Mouse (Mus musculus) limb, embryonic 15.5 days (tissue): ENCODE measurements around the gene Cstb. TPM values are rescaled to one million over a fixed set of nuclear protein-coding genes. Genes with fewer than 3 reads are reported as not detected.

Experiments
- ATAC-seq: fragments of 200-750 bp; cut with Nextera tagmentation; 2 replicates; pipeline ENCODE4 v1.8.0; 2017; ENCODE audit warnings: low read depth, moderate TSS enrichment; ENCODE audit not compliant: insufficient number of reproducible peaks, low FRiP score, low TSS enrichment
- H3K27ac ChIP-seq: fragments of 300-500 bp; sonication (generic); 2 replicates; pipeline ENCODE4 v1.5.1; 2015; ENCODE audit warnings: moderate library complexity, mild to moderate bottlenecking, inconsistent platforms
- H3K27me3 ChIP-seq: fragments of 300-500 bp; sonication (generic); 2 replicates; pipeline ENCODE4 v1.6.1; 2015; ENCODE audit warnings: inconsistent platforms
- H3K36me3 ChIP-seq: fragments of 300-500 bp; sonication (generic); 2 replicates; pipeline ENCODE4 v1.6.1; 2015; ENCODE audit warnings: inconsistent platforms
- H3K4me1 ChIP-seq: fragments of 300-500 bp; sonication (generic); 2 replicates; pipeline ENCODE4 v1.6.1; 2015; ENCODE audit warnings: inconsistent platforms
- H3K4me2 ChIP-seq: fragments of 300-500 bp; sonication (generic); 2 replicates; pipeline ENCODE4 v1.6.1; 2015; ENCODE audit warnings: mild to moderate bottlenecking, inconsistent platforms
- H3K4me3 ChIP-seq: fragments of 300-500 bp; sonication (generic); 2 replicates; pipeline ENCODE4 v1.5.1; 2015; ENCODE audit warnings: mild to moderate bottlenecking, inconsistent platforms
- H3K9ac ChIP-seq: fragments of 300-500 bp; sonication (generic); 2 replicates; pipeline ENCODE4 v1.6.1; 2015; ENCODE audit warnings: inconsistent platforms
- H3K9me3 ChIP-seq: fragments of 300-500 bp; sonication (generic); 2 replicates; pipeline ENCODE4 v1.6.1; 2016; ENCODE audit warnings: inconsistent platforms
- WGBS: fragments of 180-500 bp; shearing (Covaris S2); methylation state at CpG from one replicate; pipeline ENCODE4 v1.1.7; 2015; 5-methylcytosine and 5-hydroxymethylcytosine counted together
- polyA plus RNA-seq: library from polyadenylated mRNA; unstranded; fragments of >200 nt; fragmentation: Nextera tagmentation; extraction: Ambion mirVana; gene quantifications from 2 replicates; pipeline ENCODE4 v1.2.1, GENCODE M21; 2015

Cstb gene
- 313 and 319 TPM in 2 replicates for polyA plus RNA-seq

- ATAC-seq = peak; percentile 86
- under 1% methylated on average over 40 of the region's 40 CpGs for WGBS
- H3K27ac ChIP-seq = peak within 1 kb of the TSS; percentile 71
- H3K9ac ChIP-seq = peak within 1 kb of the TSS; percentile 92
- H3K27me3 ChIP-seq = no peaks in the 10 kb centered on the region
- H3K4me2 ChIP-seq = peak within 1 kb of the TSS; percentile 79
- peaks cover 14% of the 10 kb centered on the region for H3K4me1 ChIP-seq
- peaks cover 24% of the 10 kb centered on the region for H3K36me3 ChIP-seq
- no peaks in the 10 kb centered on the region for H3K9me3 ChIP-seq
- H3K4me3 ChIP-seq = peak within 1 kb of the TSS; percentile 84
These were observed at the start of gene Cstb for GRCm38 (mm10) chr10:78425181-78426041. TSS of gene Cstb (plus strand) at chr10:78425669.

- Histone ChIP-seq H3K4me2 (no peak overlapping the region), H3K9ac (no peak overlapping the region), H3K36me3 (no peaks in the 10 kb centered on the region), H3K27me3 (no peaks in the 10 kb centered on the region), H3K9me3 (no peaks in the 10 kb centered on the region), H3K27ac (no peak overlapping the region), H3K4me3 (no peak overlapping the region), H3K4me1 (no peaks in the 10 kb centered on the region)
- 97% methylated on average over 7 of the region's 7 CpGs for WGBS
- no peak for ATAC-seq
These were observed 47.0 kb upstream of the Cstb start for GRCm38 (mm10) chr10:78378516-78378915.

- WGBS = 73% methylated on average over 3 of the region's 3 CpGs
- ATAC-seq = no peak
These were observed 41.9 kb upstream of the Cstb start for GRCm38 (mm10) chr10:78383567-78383966.

GRCm38 (mm10) chr10:78385520-78385919 lies 39.9 kb upstream of the Cstb start:
- 62% methylated on average over 5 of the region's 5 CpGs for WGBS
- no peak for ATAC-seq
- H3K4me1 ChIP-seq = 0 out of 2 replicates have a peak, but pooled peaks cover under 1% of the 10 kb centered on the region
- no peak overlapping the region for H3K4me3 ChIP-seq
- no peak overlapping the region for H3K4me2 ChIP-seq
- no peak overlapping the region for H3K9ac ChIP-seq
- no peaks in the 10 kb centered on the region for H3K9me3 ChIP-seq
- H3K27ac ChIP-seq = no peak overlapping the region
- peaks cover 2% of the 10 kb centered on the region; the same call in 1 of the 2 replicates for H3K27me3 ChIP-seq
- no peaks in the 10 kb centered on the region for H3K36me3 ChIP-seq

More at GRCm38 (mm10) chr10:78383567-78383966, 41.9 kb upstream of the Cstb start:
- Histone ChIP-seq H3K36me3 (no peaks in the 10 kb centered on the region), H3K27ac (no peak overlapping the region), H3K4me3 (no peak overlapping the region), H3K4me2 (no peak overlapping the region), H3K9ac (no peak overlapping the region), H3K4me1 (no peaks in the 10 kb centered on the region), H3K27me3 (no peaks in the 10 kb centered on the region), H3K9me3 (no peaks in the 10 kb centered on the region)

GRCm38 (mm10) chr10:78388216-78388980 lies 37.1 kb upstream of the Cstb start:
- H3K4me1 ChIP-seq = 0 out of 2 replicates have a peak, but pooled peaks cover 4% of the 10 kb centered on the region
- H3K36me3 ChIP-seq = no peaks in the 10 kb centered on the region
- H3K27me3 ChIP-seq = peaks cover 21% of the 10 kb centered on the region
- no peaks in the 10 kb centered on the region for H3K9me3 ChIP-seq
- H3K9ac ChIP-seq = no peak overlapping the region
- 47% methylated on average over 20 of the region's 20 CpGs for WGBS
- no peak overlapping the region for H3K4me2 ChIP-seq
- no peak for ATAC-seq
- H3K27ac ChIP-seq = no peak overlapping the region
- no peak overlapping the region for H3K4me3 ChIP-seq

GRCm38 (mm10) chr10:78390982-78391470 lies 34.4 kb upstream of the Cstb start:
- H3K27me3 ChIP-seq = peaks cover 21% of the 10 kb centered on the region
- no peak overlapping the region for H3K9ac ChIP-seq
- WGBS = 22% methylated on average over 4 of the region's 4 CpGs
- no peak overlapping the region for H3K27ac ChIP-seq
- no peaks in the 10 kb centered on the region for H3K36me3 ChIP-seq
- H3K9me3 ChIP-seq = no peaks in the 10 kb centered on the region
- H3K4me2 ChIP-seq = no peak overlapping the region
- no peak for ATAC-seq
- H3K4me1 ChIP-seq = peaks cover 4% of the 10 kb centered on the region; the same call in 1 of the 2 replicates
- H3K4me3 ChIP-seq = no peak overlapping the region

GRCm38 (mm10) chr10:78392072-78392471 lies 33.4 kb upstream of the Cstb start:
- WGBS = 3% methylated on average over 18 of the region's 18 CpGs
- no peak overlapping the region for H3K4me2 ChIP-seq
- peaks cover 21% of the 10 kb centered on the region for H3K27me3 ChIP-seq
- peaks cover 10% of the 10 kb centered on the region for H3K4me1 ChIP-seq
- no peak overlapping the region for H3K27ac ChIP-seq
- H3K9ac ChIP-seq = no peak overlapping the region
- no peak for ATAC-seq
- no peaks in the 10 kb centered on the region for H3K36me3 ChIP-seq
- H3K9me3 ChIP-seq = no peaks in the 10 kb centered on the region
- no peak overlapping the region for H3K4me3 ChIP-seq

- 78% methylated on average over 3 of the region's 3 CpGs for WGBS
- no peak overlapping the region for H3K27ac ChIP-seq
- H3K9me3 ChIP-seq = no peaks in the 10 kb centered on the region
- no peak overlapping the region for H3K9ac ChIP-seq
- H3K4me3 ChIP-seq = no peak overlapping the region
- ATAC-seq = no peak
- H3K36me3 ChIP-seq = peaks cover 9% of the 10 kb centered on the region
- peaks cover 10% of the 10 kb centered on the region for H3K4me1 ChIP-seq
- no peak overlapping the region for H3K4me2 ChIP-seq
- H3K27me3 ChIP-seq = peaks cover 20% of the 10 kb centered on the region
These were observed 30.1 kb upstream of the Cstb start for GRCm38 (mm10) chr10:78395377-78395776.

- Histone ChIP-seq H3K9ac (no peak overlapping the region), H3K4me2 (no peak overlapping the region), H3K27me3 (peaks cover 14% of the 10 kb centered on the region), H3K4me3 (no peak overlapping the region), H3K36me3 (peaks cover 16% of the 10 kb centered on the region), H3K4me1 (peaks cover 6% of the 10 kb centered on the region), H3K9me3 (no peaks in the 10 kb centered on the region), H3K27ac (no peak overlapping the region)
- 4% methylated on average over 17 of the region's 17 CpGs for WGBS
- ATAC-seq = no peak
These were observed 29.4 kb upstream of the Cstb start for GRCm38 (mm10) chr10:78395819-78396624.

GRCm38 (mm10) chr10:78396625-78396885 lies 28.9 kb upstream of the Cstb start:
- WGBS = 67% methylated on average over 4 of the region's 4 CpGs
- Histone ChIP-seq H3K9me3 (no peaks in the 10 kb centered on the region), H3K27ac (no peak overlapping the region), H3K27me3 (peaks cover 10% of the 10 kb centered on the region), H3K4me1 (peaks cover 6% of the 10 kb centered on the region), H3K4me2 (no peak overlapping the region), H3K36me3 (peaks cover 21% of the 10 kb centered on the region), H3K4me3 (no peak overlapping the region), H3K9ac (no peak overlapping the region)
- no peak for ATAC-seq

GRCm38 (mm10) chr10:78399090-78399657 lies 26.3 kb upstream of the Cstb start:
- Histone ChIP-seq H3K4me2 (no peak overlapping the region), H3K4me3 (no peak overlapping the region), H3K4me1 (peaks cover 6% of the 10 kb centered on the region), H3K27me3 (no peaks in the 10 kb centered on the region), H3K36me3 (peaks cover 47% of the 10 kb centered on the region), H3K9ac (0 out of 2 replicates have a peak overlapping the region, but pooled peaks have one; percentile 2), H3K27ac (0 out of 2 replicates have a peak overlapping the region, but pooled peaks have one; percentile 0), H3K9me3 (no peaks in the 10 kb centered on the region)
- peak; percentile 50; the same call in 1 of the 2 replicates for ATAC-seq
- 44% methylated on average over 17 of the region's 17 CpGs for WGBS
